Mouse (Mus musculus): ENCODE measurements around the gene Actn4.

GRCm38 (mm10) chr7:28972542-28972985 lies 10.4 kb upstream of the Actn4 start:
- TF ChIP-seq CTCF (IDR thresholded peaks at IDR 0.05; ENCODE audit: low read depth, low read length) (peak; percentile 96), POLR2A (IDR thresholded peaks at IDR 0.05; ENCODE audit: borderline replicate concordance, low read depth, low read length) (no peak)
